Mouse (Mus musculus): ENCODE measurements around the gene Lztr1. TPM values are rescaled to one million over a fixed set of nuclear protein-coding genes. Genes with fewer than 3 reads are reported as not detected.

The Lztr1 gene
- polyA plus RNA-seq, 1 experiment = 303 TPM

DNA sequence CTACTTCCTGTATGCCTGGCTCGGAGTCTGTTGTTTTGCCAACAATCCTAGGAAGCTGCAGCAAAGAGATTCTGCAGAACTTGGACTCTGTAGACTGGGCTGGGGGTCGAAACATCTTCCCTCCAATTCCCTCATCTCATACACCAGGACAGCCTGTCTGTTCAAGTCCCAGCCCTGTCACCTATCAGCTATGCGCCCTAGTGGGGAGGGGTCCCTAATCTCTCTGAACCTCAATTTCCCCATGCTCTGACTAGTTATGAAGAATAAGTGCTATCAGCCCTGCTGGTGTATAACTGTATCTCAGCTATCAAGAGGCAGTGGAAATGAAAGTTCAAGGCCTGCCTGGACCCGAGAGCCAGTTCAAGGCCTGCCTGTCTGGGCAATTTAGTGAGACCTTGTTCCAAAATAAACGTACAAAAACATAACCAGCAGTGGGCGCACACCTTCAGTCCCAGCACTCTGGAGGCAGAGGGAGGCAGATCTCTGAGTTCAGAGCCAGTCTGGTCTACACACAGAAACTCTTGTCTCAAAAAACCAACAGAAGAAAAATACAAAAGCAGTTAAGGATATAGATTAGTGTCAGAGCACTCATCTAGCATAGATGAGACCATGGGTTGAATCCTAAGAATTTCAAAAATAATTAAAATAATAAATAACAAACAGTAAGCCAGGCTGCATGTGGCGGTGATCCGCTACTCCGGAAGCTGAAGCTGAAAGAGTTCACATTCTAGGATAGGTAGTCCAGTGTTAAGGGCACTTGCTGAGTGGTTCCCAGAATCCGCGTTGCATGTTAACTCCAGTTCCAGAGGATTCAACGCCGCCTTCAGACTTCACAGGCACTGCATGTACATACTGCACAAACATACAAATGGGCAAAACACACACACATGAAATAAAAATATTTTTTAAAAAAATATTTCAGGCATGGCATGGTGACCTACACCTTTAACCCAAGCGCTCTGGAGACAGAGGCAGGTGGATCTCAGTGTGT lies 19.7 kb upstream of the Lztr1 start:
- WGBS = 71% methylated on average over 14 of the region's 14 CpGs
- Histone ChIP-seq H3K27me3 (ENCODE audit: control insufficient read depth, insufficient read depth, low read length) (no peaks in the 10 kb centered on the region), H3K27ac (ENCODE audit: control insufficient read depth, insufficient read depth, low read length) (no peak overlapping the region), H3K4me1 (replicated peaks; ENCODE audit: control insufficient read depth, insufficient read depth, low read length) (peaks cover 12% of the 10 kb centered on the region), H3K4me3 (ENCODE audit: control insufficient read depth, insufficient read depth, low read length) (no peak overlapping the region), H3K36me3 (ENCODE audit: control insufficient read depth, insufficient read depth, low read length) (peaks cover 28% of the 10 kb centered on the region)
- peak; percentile 64 for DNase-seq
- TF ChIP-seq POLR2A (IDR thresholded peaks at IDR 0.05; ENCODE audit: control insufficient read depth, extremely low read depth, insufficient read depth, low read length, poor library complexity) = no peak
- TF ChIP-seq CTCF (IDR thresholded peaks at IDR 0.05; ENCODE audit: borderline replicate concordance, control insufficient read depth, extremely low read depth, insufficient read depth, low read length, poor library complexity) = no peak

DNA sequence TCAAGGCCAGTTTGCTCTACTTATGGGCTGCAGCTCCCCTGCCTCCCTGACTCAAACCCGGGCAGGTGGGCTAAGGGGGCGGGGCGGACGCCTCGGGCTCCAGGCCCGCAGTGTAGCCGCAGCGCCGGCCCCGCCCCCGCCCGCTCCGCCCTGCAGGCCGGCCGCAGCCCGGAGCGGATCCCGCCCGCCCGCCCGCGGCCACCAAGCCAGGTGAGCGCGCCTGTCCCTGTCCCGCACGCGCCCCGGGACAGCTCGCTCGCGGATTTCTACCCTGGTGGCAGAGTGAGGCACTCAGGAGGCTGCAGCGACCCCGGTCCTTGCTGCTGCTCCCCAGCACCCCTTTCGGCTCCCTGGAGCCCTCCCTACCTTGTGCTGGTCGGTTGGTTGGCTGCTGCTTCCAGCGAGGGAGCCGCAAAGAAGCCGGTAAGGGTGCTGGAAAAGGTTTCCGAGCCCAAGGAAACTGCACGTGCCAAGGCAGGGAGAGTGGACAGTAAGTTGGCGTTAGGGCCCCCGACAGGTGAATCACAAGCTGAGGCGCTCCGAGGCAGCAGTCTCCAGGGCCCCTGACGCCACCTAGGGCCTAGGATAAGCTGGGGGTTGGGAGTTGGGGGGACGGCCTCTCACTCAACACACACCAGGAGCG lies 18.9 kb upstream of the Lztr1 start, which contains the start of gene Aifm3:
Gene Aifm3 (plus strand): TSS at position 143 of the 643 bp plus-strand sequence.
- Histone ChIP-seq H3K4me1 (replicated peaks; ENCODE audit: control insufficient read depth, insufficient read depth, low read length) (peaks cover 12% of the 10 kb centered on the region), H3K27me3 (ENCODE audit: control insufficient read depth, insufficient read depth, low read length) (no peaks in the 10 kb centered on the region), H3K36me3 (ENCODE audit: control insufficient read depth, insufficient read depth, low read length) (peaks cover 20% of the 10 kb centered on the region), H3K27ac (ENCODE audit: control insufficient read depth, insufficient read depth, low read length) (no peak within 1 kb of the TSS), H3K4me3 (ENCODE audit: control insufficient read depth, insufficient read depth, low read length) (peak within 1 kb of the TSS; percentile 25; the same call in 1 of the 2 replicates)
- no peak for TF ChIP-seq CTCF (IDR thresholded peaks at IDR 0.05; ENCODE audit: borderline replicate concordance, control insufficient read depth, extremely low read depth, insufficient read depth, low read length, poor library complexity)
- no peak for TF ChIP-seq POLR2A (IDR thresholded peaks at IDR 0.05; ENCODE audit: control insufficient read depth, extremely low read depth, insufficient read depth, low read length, poor library complexity)
- WGBS = 11% methylated on average over 47 of the region's 47 CpGs
- DNase-seq = peak; percentile 29

DNA sequence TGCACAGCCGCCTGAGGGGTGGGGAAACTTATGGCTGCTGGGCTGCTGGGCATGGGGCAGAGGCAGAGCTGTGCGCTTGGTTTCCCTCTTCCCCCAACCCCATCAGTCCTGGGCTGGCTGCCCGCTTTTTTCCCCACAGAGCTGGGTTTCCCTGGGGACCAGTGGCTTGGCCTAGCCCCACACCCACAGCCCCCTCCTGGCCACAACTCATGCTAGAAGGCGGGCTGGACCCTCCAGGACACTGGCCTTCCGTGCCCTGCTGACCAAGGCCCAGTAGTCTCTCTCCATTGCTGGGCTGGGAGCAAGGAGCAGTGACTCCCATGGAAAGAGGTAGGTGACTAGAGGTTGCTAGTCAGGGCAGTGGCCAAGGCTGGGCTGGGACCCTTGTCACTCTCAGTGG lies 17.3 kb upstream of the Lztr1 start:
- WGBS = 94% methylated on average over 5 of the region's 5 CpGs
- Histone ChIP-seq H3K4me1 (replicated peaks; ENCODE audit: control insufficient read depth, insufficient read depth, low read length) (peaks cover 12% of the 10 kb centered on the region), H3K4me3 (ENCODE audit: control insufficient read depth, insufficient read depth, low read length) (no peak overlapping the region), H3K27me3 (ENCODE audit: control insufficient read depth, insufficient read depth, low read length) (no peaks in the 10 kb centered on the region), H3K36me3 (ENCODE audit: control insufficient read depth, insufficient read depth, low read length) (peaks cover 8% of the 10 kb centered on the region), H3K27ac (ENCODE audit: control insufficient read depth, insufficient read depth, low read length) (no peak overlapping the region)
- TF ChIP-seq CTCF (IDR thresholded peaks at IDR 0.05; ENCODE audit: borderline replicate concordance, control insufficient read depth, extremely low read depth, insufficient read depth, low read length, poor library complexity) (no peak), POLR2A (IDR thresholded peaks at IDR 0.05; ENCODE audit: control insufficient read depth, extremely low read depth, insufficient read depth, low read length, poor library complexity) (no peak)
- DNase-seq = no peak

DNA sequence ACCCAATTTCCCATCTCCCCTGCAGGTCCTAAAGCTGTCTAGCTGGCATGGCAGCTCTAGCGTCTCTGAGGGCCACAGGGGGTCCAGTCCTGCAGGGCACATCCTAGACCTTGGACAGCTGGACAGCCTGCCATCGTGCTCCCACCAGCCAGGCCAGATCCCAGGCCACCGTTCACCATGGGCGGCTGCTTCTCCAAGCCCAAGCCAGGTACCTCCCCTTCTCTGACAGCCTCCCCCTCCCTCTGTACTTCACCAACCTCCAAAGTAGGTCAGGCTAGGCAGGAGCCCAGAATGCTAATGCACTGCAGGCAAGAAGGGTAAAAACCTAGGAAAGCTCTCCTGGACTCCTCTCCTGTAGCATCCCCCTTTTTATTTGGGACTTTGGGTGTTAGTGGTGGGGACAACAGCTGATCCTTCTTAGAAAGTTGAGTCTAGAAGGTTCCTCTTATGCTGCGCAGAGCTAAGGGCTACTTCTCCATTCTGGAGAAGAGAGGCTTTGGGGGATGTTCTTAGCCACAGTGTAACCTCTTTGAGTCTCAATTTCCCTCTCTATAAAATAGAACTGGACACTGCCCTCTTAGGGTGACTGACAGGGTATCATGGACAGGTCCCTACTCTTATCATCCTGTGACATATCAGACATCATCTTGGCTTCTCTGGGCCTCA lies 16.5 kb upstream of the Lztr1 start:
- Histone ChIP-seq H3K4me3 (ENCODE audit: control insufficient read depth, insufficient read depth, low read length) (no peak overlapping the region), H3K4me1 (replicated peaks; ENCODE audit: control insufficient read depth, insufficient read depth, low read length) (peaks cover 8% of the 10 kb centered on the region), H3K36me3 (ENCODE audit: control insufficient read depth, insufficient read depth, low read length) (no peaks in the 10 kb centered on the region; the same call in 1 of the 2 replicates), H3K27me3 (ENCODE audit: control insufficient read depth, insufficient read depth, low read length) (no peaks in the 10 kb centered on the region), H3K27ac (ENCODE audit: control insufficient read depth, insufficient read depth, low read length) (no peak overlapping the region)
- DNase-seq = no peak
- 49% methylated on average over 5 of the region's 5 CpGs for WGBS
- TF ChIP-seq POLR2A (IDR thresholded peaks at IDR 0.05; ENCODE audit: control insufficient read depth, extremely low read depth, insufficient read depth, low read length, poor library complexity) (no peak), CTCF (IDR thresholded peaks at IDR 0.05; ENCODE audit: borderline replicate concordance, control insufficient read depth, extremely low read depth, insufficient read depth, low read length, poor library complexity) (no peak)

DNA sequence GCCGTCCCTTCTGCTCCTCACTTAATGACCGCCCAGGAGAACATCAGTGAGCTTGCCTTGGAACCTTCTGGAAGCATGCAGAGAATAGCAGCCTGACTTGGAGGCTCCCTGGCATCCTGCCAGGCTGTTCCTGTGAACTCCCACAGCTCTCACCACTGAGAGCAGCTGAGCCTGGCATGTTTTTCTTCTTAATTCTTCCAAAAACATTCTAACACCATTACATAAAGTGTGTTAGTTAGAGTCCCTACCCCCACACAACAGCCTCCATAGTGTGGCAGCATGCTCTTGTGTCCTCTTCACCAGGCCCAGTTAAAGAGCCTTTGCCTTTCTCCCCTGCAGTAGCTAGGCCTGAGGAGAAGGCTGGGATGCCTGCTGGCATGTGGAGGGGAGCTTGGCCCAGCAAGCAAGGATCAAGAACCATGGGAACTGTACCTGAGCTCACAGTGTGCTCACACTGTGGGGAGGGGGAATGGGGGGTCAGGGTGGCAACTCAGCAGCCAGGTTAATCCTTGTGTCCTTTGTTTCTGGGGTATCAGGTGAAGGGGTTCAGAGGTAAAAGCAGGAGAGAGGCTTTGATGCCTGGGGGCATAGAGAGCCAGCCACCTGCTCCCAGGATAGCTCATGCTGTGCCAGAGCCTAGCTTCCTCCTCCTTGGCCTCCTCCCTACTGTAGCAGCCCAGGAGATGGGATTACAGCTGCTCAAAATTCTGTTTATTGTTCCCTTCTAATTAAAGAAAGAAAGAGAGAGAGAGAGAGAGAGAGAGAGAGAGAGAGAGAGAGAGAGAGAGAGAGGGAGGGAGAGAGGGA lies 11.8 kb upstream of the Lztr1 start:
- no peaks in the 10 kb centered on the region for H3K27me3 ChIP-seq (ENCODE audit: control insufficient read depth, insufficient read depth, low read length)
- no peaks in the 10 kb centered on the region for H3K36me3 ChIP-seq (ENCODE audit: control insufficient read depth, insufficient read depth, low read length)
- WGBS = 93% methylated on average over 2 of the region's 2 CpGs
- H3K27ac ChIP-seq (ENCODE audit: control insufficient read depth, insufficient read depth, low read length) = no peak overlapping the region
- DNase-seq = no peak
- TF ChIP-seq POLR2A (IDR thresholded peaks at IDR 0.05; ENCODE audit: control insufficient read depth, extremely low read depth, insufficient read depth, low read length, poor library complexity) (no peak), CTCF (IDR thresholded peaks at IDR 0.05; ENCODE audit: borderline replicate concordance, control insufficient read depth, extremely low read depth, insufficient read depth, low read length, poor library complexity) (no peak)
- no peak overlapping the region for H3K4me3 ChIP-seq (ENCODE audit: control insufficient read depth, insufficient read depth, low read length)
- H3K4me1 ChIP-seq (replicated peaks; ENCODE audit: control insufficient read depth, insufficient read depth, low read length) = no peaks in the 10 kb centered on the region
